Mouse (Mus musculus) adrenal gland, postnatal 10 days (tissue): ENCODE measurements around the gene Rpl38. TPM values are rescaled to one million over a fixed set of nuclear protein-coding genes. Genes with fewer than 3 reads are reported as not detected.
A peak's percentile ranks its signal among the peaks of the same experiment; 100 is the strongest.
"Not testable (repeated sequence)": the region's sequence is repeated elsewhere in the genome, so short reads cannot be mapped to it uniquely, and the experiment has no call there.

ENCODE experiments used
- DNase-seq: peaks from one replicate; pipeline ENCODE4 v3.0.0; 2021; ENCODE audit warnings: mixed read lengths
- total RNA-seq, 2 experiments: library from RNA; stranded (reverse); gene quantifications; 2 replicates each; pipeline ENCODE4 v1.2.3; 2021

The Rpl38 gene
- total RNA-seq, 2 experiments from 2014 or later, result 1,144 to 1,253 TPM

DNA sequence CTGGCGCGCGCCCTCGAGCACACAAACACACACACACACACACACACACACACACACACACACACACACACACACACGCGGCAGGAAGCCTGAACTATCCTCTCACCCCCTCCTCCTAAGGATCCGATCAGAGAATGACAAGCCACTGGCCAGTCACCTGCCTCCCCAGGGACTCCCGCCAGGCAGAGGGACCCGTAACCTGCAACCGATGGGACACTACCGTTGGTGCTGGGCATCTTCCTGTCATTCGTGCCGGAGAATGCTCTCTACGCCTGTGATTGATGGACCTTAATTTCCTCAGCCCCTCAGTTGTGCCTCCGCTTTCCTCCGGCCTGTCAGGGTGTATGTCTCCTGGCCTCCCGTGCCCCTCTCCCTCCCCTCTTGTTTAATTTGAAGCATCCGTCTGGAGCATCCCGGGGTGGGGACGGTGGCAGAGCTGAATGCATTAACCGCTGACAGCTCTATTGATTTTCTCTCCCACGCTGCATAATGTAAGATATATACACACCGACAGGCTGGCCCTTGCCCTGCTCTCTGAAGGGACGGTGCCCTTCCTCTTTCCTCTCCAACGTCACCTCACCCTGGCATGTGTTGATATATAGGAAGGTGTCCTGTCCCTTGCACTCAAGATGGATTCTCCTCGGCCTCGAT is 11.2 kb upstream of the Rpl38 start:
- DNase-seq, result no peak

DNA sequence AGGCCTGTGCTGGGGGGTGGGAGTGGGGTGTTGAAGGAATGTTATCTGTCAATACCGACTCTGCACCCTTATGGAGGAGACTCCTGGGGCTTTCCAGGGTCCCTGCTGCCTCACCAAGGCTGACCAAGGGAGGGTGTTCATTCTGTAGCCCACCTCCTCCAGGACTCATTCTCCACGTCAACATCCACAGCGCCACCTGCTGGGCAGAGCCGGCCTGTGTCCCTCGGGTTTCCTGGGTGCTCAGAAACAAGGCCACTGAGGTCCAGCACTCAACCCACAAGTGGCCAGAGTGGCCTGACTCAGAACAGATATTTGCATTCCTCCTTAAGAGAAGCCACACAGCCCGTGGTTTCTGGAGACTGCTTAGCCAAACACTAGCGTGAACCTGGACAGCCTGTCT is 10.6 kb upstream of the Rpl38 start:
- DNase-seq, result peak; percentile 77

DNA sequence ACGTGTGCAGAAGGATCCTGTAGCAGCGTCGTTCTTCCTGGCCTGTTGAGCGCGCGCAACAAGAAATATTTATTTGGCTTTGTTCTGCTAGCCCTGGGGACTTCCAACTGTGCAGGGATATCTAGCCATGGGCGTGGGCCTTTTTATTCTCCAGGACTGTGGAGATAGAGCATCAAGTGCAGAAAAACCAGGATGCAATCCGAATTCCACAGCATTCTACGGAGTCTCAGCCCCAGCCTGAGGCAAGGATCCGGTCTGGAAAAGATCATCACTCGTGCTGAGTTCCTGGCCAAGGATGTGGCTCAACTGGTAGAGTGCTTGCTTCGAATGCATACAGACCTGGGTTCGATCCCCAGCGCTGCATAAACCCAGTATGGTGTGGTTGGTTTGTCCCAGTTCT is 6.2 kb upstream of the Rpl38 start:
- DNase-seq, result no peak

DNA sequence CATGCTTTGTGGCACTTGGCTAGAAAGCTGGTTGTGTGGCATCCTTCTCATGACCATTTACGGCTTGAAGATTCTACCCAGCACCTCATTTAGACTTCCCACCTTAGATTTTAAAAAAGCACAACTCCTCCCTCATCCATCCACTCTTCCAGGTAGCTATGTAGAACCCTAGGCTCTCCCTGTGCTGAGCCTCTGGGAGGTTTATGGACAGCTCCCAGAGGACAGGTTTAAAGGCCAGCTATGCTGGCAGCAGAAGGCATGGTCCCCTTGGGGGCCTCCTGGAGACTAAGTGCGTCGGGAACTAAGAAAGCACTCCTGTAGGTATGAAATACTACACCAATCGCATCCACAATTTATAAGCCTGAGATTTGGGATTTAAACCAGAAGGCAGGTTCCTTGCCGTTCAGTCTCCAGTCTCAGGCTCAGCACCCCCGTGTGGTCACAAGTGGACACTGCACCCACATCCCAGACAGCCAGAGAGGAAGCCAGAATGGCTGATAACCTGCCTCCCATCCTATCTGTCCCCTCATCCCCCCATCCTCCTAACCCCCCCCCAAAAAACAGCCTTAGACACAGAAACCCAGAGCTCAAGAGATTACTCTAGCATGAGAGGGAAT is 5.5 kb upstream of the Rpl38 start:
- DNase-seq, result peak; percentile 79

DNA sequence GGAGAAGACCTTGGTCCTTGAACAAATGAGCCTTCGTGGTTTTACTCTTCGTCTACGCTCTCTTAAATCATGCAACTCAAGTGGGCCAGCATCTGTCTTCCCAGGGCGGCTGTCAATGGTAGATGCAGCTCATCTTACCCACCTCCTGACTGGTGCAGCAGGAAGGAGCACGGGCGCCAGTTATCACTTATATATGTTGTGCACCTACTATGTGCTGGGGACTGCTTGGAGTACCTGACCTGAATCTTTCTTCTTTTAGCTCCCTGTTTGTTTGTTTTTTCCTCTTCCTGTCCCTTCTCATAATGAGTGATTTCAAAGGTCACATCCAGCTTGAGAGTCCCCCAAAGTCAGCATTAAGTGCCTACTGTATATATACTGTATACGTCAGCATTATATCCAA is 4.2 kb upstream of the Rpl38 start:
- DNase-seq, result no peak

DNA sequence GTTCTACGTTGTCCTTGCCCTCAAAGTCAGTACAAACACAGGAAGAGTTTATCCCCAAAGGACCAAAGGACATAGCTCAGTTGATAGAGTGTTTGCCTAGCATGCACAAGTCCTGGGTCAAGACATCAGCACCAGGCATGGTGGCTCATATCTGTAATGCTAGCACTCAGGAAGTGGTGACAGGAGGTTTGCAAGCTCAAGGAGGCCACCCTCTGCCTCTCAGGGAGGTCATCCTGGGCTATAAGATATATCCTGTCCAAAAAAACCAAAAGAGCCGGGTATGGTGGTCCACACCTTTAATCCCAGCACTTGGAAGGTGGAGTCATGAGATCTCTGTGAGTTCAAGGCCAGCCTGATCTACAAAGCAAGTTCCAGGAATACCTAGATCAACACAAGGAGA is 2.9 kb upstream of the Rpl38 start:
- DNase-seq, result no peak

DNA sequence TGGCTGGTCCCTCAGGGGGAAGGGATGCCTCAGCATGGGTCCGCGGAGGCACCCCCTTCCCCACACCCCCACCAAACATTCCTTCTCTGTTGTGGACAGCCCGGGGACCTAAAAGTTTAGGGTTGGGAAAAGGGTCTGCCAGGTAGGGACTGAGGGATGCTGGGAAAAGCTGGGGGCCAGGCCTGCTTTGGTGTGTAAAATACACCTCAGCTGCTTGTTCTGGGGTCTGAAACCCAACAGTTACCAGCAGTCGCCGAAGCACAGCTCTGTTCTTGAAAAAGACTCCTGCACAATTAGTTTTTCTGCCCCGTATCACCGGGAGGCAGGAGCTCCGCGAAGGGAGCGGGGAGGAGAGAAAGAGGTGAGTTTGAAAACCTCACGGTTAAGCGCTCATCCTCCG is 1.5 kb upstream of the Rpl38 start:
- no peak for DNase-seq

DNA sequence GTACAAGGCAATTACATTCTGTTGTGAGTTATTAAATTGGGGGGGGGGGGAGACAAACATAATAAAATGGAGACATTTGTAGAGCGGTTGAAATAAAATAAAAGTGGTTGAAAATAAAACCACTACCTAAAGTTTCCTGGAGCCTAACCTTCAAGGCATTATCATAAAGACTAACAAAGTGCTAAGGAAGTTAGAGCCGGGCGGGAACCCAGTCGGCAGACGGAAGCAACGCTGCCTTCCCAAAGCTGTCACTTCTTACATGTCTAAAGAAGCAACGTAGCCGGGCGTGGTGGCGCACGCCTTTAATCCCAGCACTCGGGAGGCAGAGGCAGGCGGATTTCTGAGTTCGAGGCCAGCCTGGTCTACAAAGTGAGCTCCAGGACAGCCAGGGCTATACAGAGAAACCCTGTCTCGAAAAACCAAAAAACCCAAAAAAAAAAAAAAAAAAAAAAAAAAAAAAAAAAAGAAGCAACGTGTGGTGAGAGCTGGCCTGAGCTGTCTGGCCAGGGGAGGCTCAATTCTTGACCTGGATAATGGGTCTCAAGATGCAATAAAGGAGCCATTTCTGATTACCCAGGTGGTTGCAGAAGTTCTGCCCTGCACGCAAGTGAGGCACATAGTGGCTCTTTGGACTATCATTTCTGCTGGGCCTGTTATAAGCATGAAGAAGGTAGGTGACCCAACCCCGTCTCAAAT is 940 bp upstream of the Rpl38 start:
- DNase-seq, result no peak

DNA sequence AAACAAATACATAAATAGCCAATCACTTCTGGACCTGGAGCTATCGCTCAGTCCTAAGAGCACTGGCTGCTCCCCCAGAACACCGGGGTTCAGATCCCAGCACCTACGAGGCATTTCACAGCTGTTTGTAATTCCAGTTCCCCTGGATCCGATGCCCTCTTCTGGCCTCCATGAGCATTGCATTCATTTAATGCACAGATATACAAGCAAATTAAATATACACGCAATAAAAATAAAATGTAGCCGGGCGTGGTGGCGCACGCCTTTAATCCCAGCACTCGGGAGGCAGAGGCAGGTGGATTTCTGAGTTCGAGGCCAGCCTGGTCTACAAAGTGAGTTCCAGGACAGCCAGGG is 415 bp upstream of the Rpl38 start:
- DNase-seq, result peak; percentile 50

DNA sequence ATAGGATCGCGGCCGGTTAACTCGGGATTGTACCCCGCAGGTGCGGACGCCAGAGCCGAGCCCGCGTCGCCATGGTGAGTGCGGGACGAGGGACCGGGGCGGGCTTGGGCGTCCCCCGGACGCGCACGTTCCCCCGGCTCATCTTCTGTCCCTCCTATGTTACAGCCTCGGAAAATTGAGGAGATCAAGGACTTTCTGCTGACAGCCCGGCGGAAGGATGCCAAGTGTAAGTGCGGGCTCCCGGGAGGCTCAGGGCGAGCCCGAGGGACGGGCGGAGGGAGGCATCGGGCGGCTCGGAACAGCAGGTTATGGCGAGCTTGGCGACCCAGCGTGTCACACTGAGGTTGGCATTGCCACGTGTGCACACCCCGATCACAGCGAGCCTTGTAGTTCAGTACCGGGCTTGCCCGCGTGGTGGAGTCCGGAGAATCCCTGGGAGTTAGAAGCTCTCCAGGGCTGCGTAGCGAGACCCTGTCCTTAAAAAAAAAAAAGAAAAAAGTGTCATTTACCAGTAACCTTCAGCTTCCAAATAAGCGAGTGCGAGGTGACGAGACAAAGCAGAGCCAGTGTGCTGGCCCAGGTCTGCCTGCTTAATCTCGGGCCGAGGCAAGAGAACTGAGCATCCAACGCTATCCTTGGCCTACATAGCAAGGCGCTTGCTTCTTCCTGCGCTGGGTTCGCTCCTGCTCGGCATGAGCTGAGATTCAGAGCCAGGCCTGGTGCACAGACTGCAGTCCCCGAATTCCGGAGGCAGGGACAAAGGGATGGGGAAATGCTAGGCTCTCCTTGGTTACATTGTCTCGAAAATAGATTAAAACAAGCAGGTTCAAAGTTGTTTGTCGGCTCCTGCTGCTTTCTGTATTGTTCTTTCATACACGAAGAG is 658 bp downstream of the Rpl38 start:
- peak; percentile 84 for DNase-seq

DNA sequence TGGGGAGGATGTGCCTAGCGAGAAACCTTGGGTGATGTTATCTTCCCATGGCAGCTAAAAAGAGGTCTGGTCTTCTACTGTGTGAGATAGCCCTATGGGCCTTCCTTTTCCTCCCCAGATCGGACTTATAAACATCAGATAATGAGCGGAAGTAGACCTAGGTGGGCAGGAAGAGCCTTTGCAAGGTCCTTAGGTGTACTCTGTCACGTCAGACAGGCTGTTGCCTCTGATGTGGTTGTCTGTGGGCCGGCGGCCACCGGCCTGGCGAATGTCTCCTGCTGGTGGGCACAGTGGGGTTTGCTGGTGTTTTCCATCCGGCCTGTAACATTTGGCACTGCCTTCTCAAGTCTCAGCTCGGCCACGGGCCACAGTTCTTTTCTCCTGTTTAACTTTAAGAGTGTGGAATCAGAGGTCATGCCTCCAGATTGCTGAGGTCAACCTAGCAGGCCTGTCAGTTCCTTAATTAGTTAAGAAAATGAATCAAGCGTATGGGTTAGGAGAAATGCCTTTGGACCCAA is 1.4 kb downstream of the Rpl38 start:
- peak; percentile 26 for DNase-seq

DNA sequence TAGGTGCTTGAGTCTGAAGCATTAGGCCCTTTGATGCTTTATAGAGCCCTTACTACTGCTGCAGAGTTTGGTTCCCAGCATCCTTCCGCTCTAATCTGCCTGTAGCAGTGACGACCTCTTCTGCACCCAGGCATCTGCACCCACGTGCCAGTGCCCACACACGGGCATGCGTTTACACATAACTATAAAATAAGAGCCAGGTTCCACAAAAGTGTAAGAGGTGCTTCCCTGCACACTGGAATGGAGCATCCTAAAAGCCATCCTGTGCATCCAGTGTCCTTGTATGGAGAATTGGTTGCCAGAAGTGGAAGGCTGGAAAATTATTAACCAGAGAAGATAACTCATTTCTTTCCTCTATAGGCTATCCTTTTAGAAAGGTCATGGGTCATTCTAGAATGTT is 2.8 kb downstream of the Rpl38 start:
- no peak for DNase-seq

DNA sequence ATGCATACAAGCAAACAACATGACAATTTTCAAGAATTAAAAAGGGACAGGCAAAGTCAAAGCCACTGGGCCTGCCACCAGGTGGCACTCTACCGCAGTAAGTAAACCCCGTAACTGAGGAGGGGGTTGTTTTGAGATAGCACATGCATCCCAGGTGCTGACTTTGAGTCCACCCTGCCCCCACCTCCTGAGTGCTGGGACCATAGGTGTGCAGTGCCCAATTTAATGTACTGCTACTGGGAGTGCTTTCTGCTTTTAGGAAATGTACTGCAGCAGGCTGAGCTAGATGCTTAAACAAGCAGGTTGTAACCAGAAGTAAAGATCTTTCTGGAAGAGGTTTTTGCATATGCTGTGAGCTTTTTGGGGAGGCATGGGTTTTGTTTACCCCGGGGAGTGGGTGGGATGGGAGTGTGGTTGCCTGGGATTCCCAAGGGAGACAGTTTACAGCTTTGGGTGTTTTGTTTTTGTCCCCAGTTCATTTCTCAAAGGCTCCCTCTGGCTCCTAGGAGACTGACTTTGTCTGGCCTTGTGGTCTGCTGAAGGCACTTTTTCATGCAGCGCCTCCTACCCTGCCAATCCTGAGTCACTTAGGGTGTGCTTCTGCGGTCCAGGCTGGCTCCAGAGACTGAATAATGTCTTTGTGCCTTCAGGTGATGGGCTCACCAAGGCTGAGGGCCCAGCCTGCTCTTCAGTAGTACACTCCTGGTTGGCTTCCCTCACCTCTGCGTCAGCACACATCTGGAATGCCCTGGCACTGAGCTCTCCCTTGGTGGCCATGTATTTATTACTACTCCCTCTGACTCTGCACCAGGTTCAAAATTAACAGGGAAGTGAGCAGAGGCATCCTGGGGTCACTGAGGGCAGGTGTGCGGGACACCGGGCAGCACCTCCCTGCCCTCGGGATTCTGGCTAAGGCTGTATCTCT is 4.7 kb downstream of the Rpl38 start:
- DNase-seq, result peak; percentile 59

DNA sequence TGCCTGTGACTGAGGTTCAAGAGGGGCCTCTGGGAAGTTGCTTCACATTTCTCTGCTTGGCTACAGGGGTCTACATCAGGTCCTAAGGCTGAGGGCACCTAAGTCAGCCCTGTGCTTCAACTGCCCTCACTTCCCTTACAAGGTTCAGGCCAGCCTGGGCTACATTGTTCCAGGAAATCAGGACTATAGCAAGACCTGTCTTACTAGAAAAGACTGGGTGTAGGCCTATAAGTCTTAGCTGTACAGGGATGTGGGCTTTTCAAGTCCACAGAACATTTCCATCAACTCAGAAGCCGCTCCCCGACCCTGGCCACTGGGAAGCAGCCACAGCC is 5.4 kb downstream of the Rpl38 start:
- no peak for DNase-seq

DNA sequence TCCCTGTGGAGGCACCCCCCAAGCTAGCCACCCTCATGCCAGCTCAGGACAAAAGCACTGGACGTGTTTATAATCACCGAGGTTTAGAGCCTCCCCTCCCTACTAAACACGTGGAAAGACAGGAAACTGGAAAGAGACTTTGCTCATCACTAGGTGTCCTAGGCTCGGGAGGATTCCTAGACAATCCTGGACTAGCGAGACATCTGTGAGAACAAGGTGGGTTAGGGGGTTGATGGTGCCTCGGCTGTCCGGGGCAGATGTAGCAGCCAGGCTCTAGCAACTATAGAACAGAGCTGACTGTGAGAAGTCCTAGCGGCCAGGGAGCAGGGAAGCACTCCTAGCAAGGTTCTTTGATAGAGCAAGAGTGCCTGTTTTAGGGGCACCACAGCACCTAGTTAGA is 5.9 kb downstream of the Rpl38 start:
- DNase-seq, result no peak

DNA sequence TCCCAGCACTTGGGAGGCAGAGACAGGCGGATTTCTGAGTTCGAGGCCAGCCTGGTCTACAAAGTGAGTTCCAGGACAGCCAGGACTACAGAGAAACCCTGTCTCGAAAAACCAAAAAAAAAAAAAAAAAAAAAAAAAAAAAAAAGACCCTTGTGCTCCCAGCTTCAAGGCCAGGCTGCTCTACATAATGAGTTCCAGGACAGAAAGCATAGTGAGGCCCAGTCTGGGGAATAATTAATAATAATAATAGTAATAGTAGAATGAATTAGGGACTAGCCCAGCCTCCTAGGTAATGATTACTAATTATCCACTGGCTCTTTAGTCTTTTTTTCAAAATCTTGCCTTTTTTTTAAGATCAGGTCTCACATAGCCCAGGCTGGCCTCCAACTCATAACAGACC is 6.5 kb downstream of the Rpl38 start:
- DNase-seq, result not testable (repeated sequence)

DNA sequence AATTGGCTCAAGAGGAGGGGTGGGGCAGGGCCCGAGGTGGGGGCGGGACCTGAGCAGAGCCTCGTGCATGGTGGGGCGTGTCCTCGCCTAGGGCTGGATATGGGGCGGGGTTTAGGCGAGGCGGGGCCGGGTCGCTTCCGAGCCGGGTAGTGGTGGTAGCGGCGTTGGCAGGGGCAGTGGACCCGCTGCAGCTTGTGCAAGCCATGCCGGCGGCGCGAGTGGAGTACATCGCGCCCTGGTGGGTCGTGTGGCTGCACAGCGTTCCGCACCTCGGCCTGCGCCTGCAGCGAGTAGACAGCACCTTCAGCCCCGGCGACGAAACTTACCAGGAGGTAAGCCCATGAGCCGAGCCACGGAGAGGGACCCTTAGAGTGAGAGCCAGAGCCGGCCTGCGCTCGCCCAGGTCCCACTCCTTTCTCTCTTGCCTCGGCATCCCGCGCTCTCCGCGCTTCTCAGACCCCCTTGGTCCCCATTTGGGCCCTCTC is 7.1 kb downstream of the Rpl38 start, which contains the start of gene Ttyh2:
Ttyh2 (plus strand) TSS at position 91 of the 485 bp plus-strand sequence.
- DNase-seq, result peak; percentile 96

DNA sequence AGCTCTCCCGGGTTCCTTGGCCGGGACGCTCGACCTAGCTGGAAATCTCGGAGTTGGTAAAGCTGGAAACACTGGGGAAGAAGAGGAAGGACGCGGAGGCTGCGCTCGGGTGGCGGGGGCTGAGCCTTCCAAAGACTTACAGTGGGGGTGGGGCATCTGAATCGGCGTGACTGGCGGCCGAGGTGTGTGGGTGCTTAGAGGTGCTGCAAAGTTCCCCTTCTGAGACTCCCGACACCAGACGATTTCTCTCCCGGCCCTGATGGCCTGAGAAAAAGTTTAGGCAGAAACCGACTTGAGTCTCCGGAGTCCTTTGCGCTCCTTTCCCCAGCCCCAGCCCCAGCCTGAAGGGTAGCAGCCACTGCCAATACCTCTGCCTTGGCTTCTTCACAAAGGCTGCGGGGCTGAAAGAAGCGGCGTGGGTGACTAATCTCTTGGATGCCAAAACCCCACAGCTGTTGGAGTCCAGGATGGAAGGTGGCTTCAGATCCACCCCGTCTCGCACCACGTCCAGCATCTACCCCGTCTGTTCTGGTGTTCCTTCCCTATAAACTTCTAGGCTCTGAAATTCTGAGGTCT is 7.6 kb downstream of the Rpl38 start:
- DNase-seq, result peak; percentile 66

DNA sequence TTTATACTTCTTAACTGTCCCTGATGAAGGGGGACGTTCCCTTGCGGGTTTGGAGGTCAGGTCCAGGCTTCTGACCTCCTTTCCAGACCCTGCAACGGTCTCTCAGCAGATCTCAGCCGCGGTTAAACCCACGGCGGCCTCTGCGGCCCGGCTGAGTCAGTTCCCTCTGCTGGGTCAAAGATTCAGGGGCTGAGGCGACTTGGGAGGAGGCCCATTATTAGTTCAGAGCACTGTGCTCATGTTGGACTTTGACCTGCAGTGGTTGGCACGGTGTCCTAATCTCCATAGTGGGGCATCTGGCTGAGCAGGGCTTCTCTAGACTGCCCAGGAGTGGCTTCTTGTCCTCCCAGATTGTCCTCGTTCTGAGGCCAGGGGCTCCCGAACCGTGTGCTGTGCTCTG is 8.1 kb downstream of the Rpl38 start:
- peak; percentile 69 for DNase-seq

DNA sequence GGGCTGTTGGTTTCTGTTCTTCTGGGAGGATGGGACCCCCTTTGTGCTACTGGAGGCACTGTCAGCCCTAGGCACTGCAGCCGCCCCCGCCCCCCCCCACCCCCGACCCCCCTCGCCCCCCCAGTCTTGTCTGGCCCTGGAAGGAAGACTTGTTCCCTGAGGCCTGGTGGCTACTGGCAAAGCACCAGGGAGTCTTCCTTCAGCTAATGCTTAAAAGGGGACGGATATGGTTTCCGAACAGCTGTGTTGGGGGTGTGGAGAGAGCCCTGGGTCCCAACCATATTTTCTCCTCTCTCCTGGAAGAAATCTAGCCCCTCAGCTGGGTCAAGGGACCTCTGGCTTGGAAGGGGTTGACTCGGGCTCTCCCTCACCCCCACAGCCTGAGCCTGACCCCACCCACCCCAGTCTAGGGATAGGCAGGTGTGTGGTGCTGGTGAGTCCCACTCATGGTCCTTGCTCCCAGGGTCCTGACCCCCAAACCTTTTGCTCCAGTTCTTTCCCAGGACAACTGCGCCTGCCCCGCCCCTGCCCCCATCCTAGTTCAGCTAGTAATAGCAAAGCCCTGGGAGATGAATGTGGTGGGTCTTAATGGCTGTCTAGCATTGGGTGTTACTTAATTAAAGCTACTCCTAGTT is 8.7 kb downstream of the Rpl38 start:
- DNase-seq, result peak; percentile 41
